Mouse (Mus musculus) bone marrow macrophage, adult 2 months (primary cell): ENCODE results near the gene Nptn.

Experiments used
- CTCF ChIP-seq: IDR thresholded peaks from 2 replicates; pipeline ENCODE4 v1.5.1; 2012; ENCODE audit warnings: low read depth, mild to moderate bottlenecking, low read length, moderate library complexity
- POLR2A ChIP-seq: IDR thresholded peaks from 2 replicates; pipeline ENCODE4 v1.6.1; 2012; ENCODE audit warnings: mild to moderate bottlenecking, low read depth, low read length, borderline replicate concordance

GRCm38 (mm10) chr9:58556627-58557026 is 25.4 kb upstream of the Nptn start:
- no peak for TF ChIP-seq POLR2A
- TF ChIP-seq CTCF, result no peak
